Mouse (Mus musculus) megakaryocyte, embryonic 14.5 days (primary cell): ENCODE data around the gene Gm11020. TPM values are rescaled to one million over a fixed set of nuclear protein-coding genes. Genes with fewer than 3 reads are reported as not detected.

Source experiments
- H3K27me3 ChIP-seq: replicated peaks from 2 replicates; pipeline ENCODE3; 2012; ENCODE audit warnings: inconsistent platforms
- H3K36me3 ChIP-seq: replicated peaks from 2 replicates; pipeline ENCODE3; 2012; ENCODE audit warnings: low read length, inconsistent platforms, mixed read lengths
- H3K4me1 ChIP-seq: 2 replicates; pipeline ENCODE4 v1.6.1; 2012; ENCODE audit warnings: inconsistent platforms
- H3K4me3 ChIP-seq: replicated peaks from 2 replicates; pipeline ENCODE3; 2012; ENCODE audit warnings: moderate library complexity, mild to moderate bottlenecking, inconsistent platforms
- H3K9me3 ChIP-seq: 2 replicates; pipeline ENCODE4 v1.6.1; 2012; ENCODE audit warnings: inconsistent platforms
- FLI1 ChIP-seq: IDR thresholded peaks from 2 replicates; pipeline ENCODE4 v1.6.1; 2012; ENCODE audit warnings: low read length, inconsistent platforms, mixed read lengths
- GATA1 ChIP-seq: IDR thresholded peaks from 3 replicates; pipeline ENCODE4 v1.6.1; 2012; ENCODE audit warnings: mixed read lengths, low read length, inconsistent platforms, borderline replicate concordance
- polyA plus RNA-seq: library from polyadenylated mRNA; stranded (reverse); fragments of >175 nt; gene quantifications from 2 replicates; pipeline ENCODE4 v1.2.3, GENCODE M21; 2012; ENCODE audit warnings: low replicate concordance; ENCODE audit not compliant: insufficient read depth

Gene Gm11020
- polyA plus RNA-seq, 1 experiment: not detected

GRCm38 (mm10) chr8:104365695-104366094 is 44.3 kb downstream of the Gm11020 start:
- H3K9me3 ChIP-seq: no peaks in the 10 kb centered on the region
- H3K27me3 ChIP-seq: peaks cover 2% of the 10 kb centered on the region
- no peak overlapping the region for H3K4me3 ChIP-seq
- peaks cover 37% of the 10 kb centered on the region for H3K4me1 ChIP-seq
- H3K36me3 ChIP-seq: no peaks in the 10 kb centered on the region
- no peak for TF ChIP-seq GATA1
- no peak for TF ChIP-seq FLI1

- no peak overlapping the region for H3K4me3 ChIP-seq
- no peaks in the 10 kb centered on the region for H3K9me3 ChIP-seq
- H3K27me3 ChIP-seq: peaks cover 2% of the 10 kb centered on the region
- H3K4me1 ChIP-seq: peaks cover 43% of the 10 kb centered on the region
- TF ChIP-seq FLI1 (no peak), GATA1 (no peak)
- no peaks in the 10 kb centered on the region for H3K36me3 ChIP-seq
These were observed 46.0 kb downstream of the Gm11020 start for GRCm38 (mm10) chr8:104367398-104367797.

GRCm38 (mm10) chr8:104369591-104369990 is 48.2 kb downstream of the Gm11020 start:
- H3K27me3 ChIP-seq: peaks cover 2% of the 10 kb centered on the region
- H3K36me3 ChIP-seq: no peaks in the 10 kb centered on the region
- TF ChIP-seq FLI1 (no peak), GATA1 (no peak)

GRCm38 (mm10) chr8:104370071-104370470 is 48.7 kb downstream of the Gm11020 start:
- no peaks in the 10 kb centered on the region for H3K36me3 ChIP-seq
- H3K27me3 ChIP-seq: peaks cover 2% of the 10 kb centered on the region
- no peak overlapping the region for H3K4me3 ChIP-seq
- no peak for TF ChIP-seq GATA1
- no peak for TF ChIP-seq FLI1
- H3K9me3 ChIP-seq: no peaks in the 10 kb centered on the region
- peaks cover 43% of the 10 kb centered on the region for H3K4me1 ChIP-seq

More at GRCm38 (mm10) chr8:104369591-104369990, 48.2 kb downstream of the Gm11020 start:
- H3K4me3 ChIP-seq: no peak overlapping the region
- H3K9me3 ChIP-seq: no peaks in the 10 kb centered on the region
- peaks cover 43% of the 10 kb centered on the region for H3K4me1 ChIP-seq

GRCm38 (mm10) chr8:104371121-104371520 is 49.8 kb downstream of the Gm11020 start:
- no peak for TF ChIP-seq GATA1
- TF ChIP-seq FLI1: no peak
- Histone ChIP-seq H3K9me3 (no peaks in the 10 kb centered on the region), H3K36me3 (no peaks in the 10 kb centered on the region), H3K4me1 (peaks cover 38% of the 10 kb centered on the region), H3K27me3 (peaks cover 2% of the 10 kb centered on the region), H3K4me3 (no peak overlapping the region)

Other genes starting within 250 kb of the Gm11020 start
- gene Cdh5, start 219.9 kb upstream of the Gm11020 start, polyA plus RNA-seq: 0.41 TPM in 2 replicates
- 1.5 TPM in 1 of 2 replicates, not detected in the other for gene Bean1, start 151.1 kb upstream of the Gm11020 start, polyA plus RNA-seq
- 3.2 and 15.8 TPM in 2 replicates for gene Tk2, start 73.0 kb upstream of the Gm11020 start, polyA plus RNA-seq
- gene Cklf, start 70.7 kb upstream of the Gm11020 start, polyA plus RNA-seq: 5.9 TPM in 1 of 2 replicates, not detected in the other
- gene Cmtm2a, start 28.4 kb upstream of the Gm11020 start, polyA plus RNA-seq: not detected in 2 replicates
- not detected in 2 replicates for gene Gm45711, start 11.5 kb upstream of the Gm11020 start, polyA plus RNA-seq
- not detected in 2 replicates for gene Cmtm1, start 11.4 kb upstream of the Gm11020 start, polyA plus RNA-seq
- not detected in 2 replicates for gene Cmtm2b, start 663 bp downstream of the Gm11020 start, polyA plus RNA-seq
- 64.5 and 65.4 TPM in 2 replicates for gene Cmtm3, start 17.8 kb downstream of the Gm11020 start, polyA plus RNA-seq
- 0.69 and 1.2 TPM in 2 replicates for gene Cmtm4, start 74.2 kb downstream of the Gm11020 start, polyA plus RNA-seq
- 5.1 and 12.1 TPM in 2 replicates for gene Dync1li2, start 121.5 kb downstream of the Gm11020 start, polyA plus RNA-seq
- not detected in 2 replicates for gene Terb1, start 188.3 kb downstream of the Gm11020 start, polyA plus RNA-seq
- 1.5 TPM in 1 of 2 replicates, not detected in the other for gene Nae1, start 213.1 kb downstream of the Gm11020 start, polyA plus RNA-seq
- gene Car7, start 213.1 kb downstream of the Gm11020 start, polyA plus RNA-seq: 1.1 and 8.2 TPM in 2 replicates